In the genomic region with DNA sequence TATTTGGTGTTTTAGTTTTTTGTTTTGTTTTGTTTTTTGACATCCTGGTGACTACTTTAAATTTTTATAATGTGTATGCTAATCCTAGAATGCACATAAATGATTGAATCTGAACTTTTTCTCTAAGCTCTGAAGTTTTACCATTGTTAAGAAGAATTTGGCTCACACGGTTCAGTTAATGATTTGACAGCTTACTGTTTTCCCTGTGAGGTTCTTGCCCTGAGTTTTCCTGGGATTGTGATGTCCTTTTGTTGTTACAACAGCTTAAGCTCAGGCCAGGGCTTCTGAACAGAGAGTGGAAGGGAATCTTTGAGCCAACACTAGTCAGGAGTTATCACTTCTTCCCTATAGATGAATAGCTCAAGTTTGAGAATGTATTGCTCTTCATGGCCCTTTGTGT, we compare ENCODE assay signal across 20 mouse cellular contexts.
DNase-seq lines count a peak whose midpoint lies in the region; ATAC-seq and TF ChIP-seq lines count a peak whose summit lies in the region.
"Had no signal": no experiment of that assay in that cellular context is flagged by ENCODE, and none has a peak within 500 bp of the region (broad histone marks: within the 10 kb centered on the region; RNA-seq: fewer than 3 reads in every experiment).

No protein-coding gene starts in this region.

- DNase-seq in kidney, adult 9 months = peak; percentile 61
- peak; percentile 23 for DNase-seq in liver, adult 2 months (ENCODE audit: extremely low read depth, low read depth, low spot score)
- no peak for DNase-seq in liver, postnatal 0 days
- no peak for DNase-seq in cerebellum, postnatal 14 days
- DNase-seq: adrenal gland, adult 2 months; adrenal gland, postnatal 10 days; adrenal gland, postnatal 25 days; cerebellum, adult 11 months; cerebellum, adult 18-20 months; cerebellum, adult 8-10 months; cerebellum, adult 9-11 months; cerebellum, postnatal 25 days had no signal

- H3K27me3 ChIP-seq in kidney, embryonic 14.5 days (ENCODE audit: control insufficient read depth, insufficient read depth, low read length) = no peaks in the 10 kb centered on the region
- H3K27me3 ChIP-seq in liver, adult 2 months (ENCODE audit: control insufficient read depth, insufficient read depth, low read length) = no peaks in the 10 kb centered on the region
- no peaks in the 10 kb centered on the region for H3K27me3 ChIP-seq in liver, postnatal 0 days (ENCODE audit: insufficient read depth, low read length)
- H3K27me3 ChIP-seq: embryonic facial prominence, embryonic 13.5 days; embryonic facial prominence, embryonic 15.5 days; forebrain, embryonic 12.5 days had no signal

- H3K27ac ChIP-seq in kidney, embryonic 14.5 days (ENCODE audit: low read depth, low read length) = no peak overlapping the region
- no peak overlapping the region for H3K27ac ChIP-seq in liver, adult 2 months (replicated peaks; ENCODE audit: insufficient read depth, low read depth, low read length)
- H3K27ac ChIP-seq in liver, postnatal 0 days (ENCODE audit: low read depth) = no peak overlapping the region
- H3K27ac ChIP-seq: forebrain, embryonic 10.5 days; forebrain, embryonic 12.5 days had no signal

- no peak overlapping the region for H3K4me2 ChIP-seq in kidney, embryonic 14.5 days (replicated peaks; ENCODE audit: low read depth, low read length)
- H3K4me2 ChIP-seq in liver, postnatal 0 days (ENCODE audit: low read depth, low read length) = no peak overlapping the region
- H3K4me2 ChIP-seq: embryonic facial prominence, embryonic 13.5 days; embryonic facial prominence, embryonic 15.5 days; forebrain, embryonic 12.5 days had no signal

- H3K36me3 ChIP-seq in kidney, embryonic 14.5 days (ENCODE audit: control insufficient read depth, insufficient read depth, low read length) = peaks cover 10% of the 10 kb centered on the region; the same call in 1 of the 2 replicates
- no peaks in the 10 kb centered on the region for H3K36me3 ChIP-seq in liver, adult 2 months (ENCODE audit: control insufficient read depth, insufficient read depth, low read length)
- no peaks in the 10 kb centered on the region for H3K36me3 ChIP-seq in liver, postnatal 0 days (replicated peaks; ENCODE audit: insufficient read depth, low read length)
- H3K36me3 ChIP-seq: forebrain, embryonic 10.5 days; forebrain, embryonic 12.5 days had no signal

- no peak overlapping the region for H3K9ac ChIP-seq in kidney, embryonic 14.5 days (ENCODE audit: low read depth, low read length)
- no peak overlapping the region for H3K9ac ChIP-seq in liver, adult 2 months (ENCODE audit: low read depth, low read length)
- no peak overlapping the region for H3K9ac ChIP-seq in liver, postnatal 0 days (replicated peaks)
- H3K9ac ChIP-seq: embryonic facial prominence, embryonic 13.5 days; embryonic facial prominence, embryonic 15.5 days; forebrain, embryonic 12.5 days had no signal

- WGBS in kidney, embryonic 14.5 days = 52% methylated on average over 1 of the region's 1 CpGs
- WGBS in liver, adult 2 months = 28% methylated on average over 1 of the region's 1 CpGs
- WGBS in liver, postnatal 0 days (ENCODE audit: insufficient replicate concordance) = 46% methylated on average over 1 of the region's 1 CpGs

- ATAC-seq in kidney, embryonic 14.5 days (ENCODE audit: low FRiP score, low TSS enrichment) = no peak
- ATAC-seq in liver, postnatal 0 days = no peak
- ATAC-seq: forebrain, embryonic 14.5 days; forebrain, embryonic 16.5 days had no signal

- TF ChIP-seq CTCF in liver, adult 2 months (IDR thresholded peaks at IDR 0.05; ENCODE audit: low read depth, low read length) = no peak
- TF ChIP-seq CTCF in liver, postnatal 0 days (IDR thresholded peaks at IDR 0.05; ENCODE audit: low read depth) = no peak

- no peaks in the 10 kb centered on the region for H3K4me1 ChIP-seq in kidney, embryonic 14.5 days (ENCODE audit: control insufficient read depth, insufficient read depth, low read length)
- H3K4me1 ChIP-seq in liver, adult 2 months (ENCODE audit: control insufficient read depth, insufficient read depth, low read length) = no peaks in the 10 kb centered on the region
- no peaks in the 10 kb centered on the region for H3K4me1 ChIP-seq in liver, postnatal 0 days (ENCODE audit: insufficient read depth)
- H3K4me1 ChIP-seq: forebrain, embryonic 10.5 days; forebrain, embryonic 12.5 days had no signal

- no peak overlapping the region for H3K4me3 ChIP-seq in kidney, embryonic 14.5 days (ENCODE audit: low read length)
- no peak overlapping the region for H3K4me3 ChIP-seq in liver, adult 2 months (ENCODE audit: insufficient read depth, low read depth, low read length)
- H3K4me3 ChIP-seq in liver, postnatal 0 days (ENCODE audit: low read depth, low read length) = no peak overlapping the region
- H3K4me3 ChIP-seq: embryonic facial prominence, embryonic 13.5 days; embryonic facial prominence, embryonic 15.5 days; erythroblast, embryonic 14.5 days; forebrain, embryonic 10.5 days; forebrain, embryonic 12.5 days had no signal

- H3K9me3 ChIP-seq in kidney, embryonic 14.5 days (ENCODE audit: control insufficient read depth, low read length) = no peaks in the 10 kb centered on the region
- H3K9me3 ChIP-seq in liver, postnatal 0 days (ENCODE audit: low read length) = no peaks in the 10 kb centered on the region
- H3K9me3 ChIP-seq: embryonic facial prominence, embryonic 13.5 days; embryonic facial prominence, embryonic 15.5 days; forebrain, embryonic 10.5 days; forebrain, embryonic 12.5 days had no signal

- TF ChIP-seq EP300 in liver, postnatal 0 days (IDR thresholded peaks at IDR 0.05; ENCODE audit: low read depth) = no peak

- TF ChIP-seq POLR2A in liver, adult 2 months (IDR thresholded peaks at IDR 0.05; ENCODE audit: extremely low read depth, insufficient read depth, low read length) = no peak

- H3K79me2 ChIP-seq in liver, adult 2 months (ENCODE audit: control insufficient read depth, insufficient read depth, low read length) = no peaks in the 10 kb centered on the region

Comparison
In these comparisons a context has a peak if more than half of its experiments do, and no peak if none do; other contexts are left out.
1. DNase-seq: peak in kidney, adult 9 months (single experiment) and liver, adult 2 months (single experiment); none in liver, postnatal 0 days (single experiment) and cerebellum, postnatal 14 days (0 of 2).